Mouse (Mus musculus) layer of hippocampus, postnatal 36 days (tissue): ENCODE results near the gene Perp. TPM values are rescaled to one million over a fixed set of nuclear protein-coding genes. Genes with fewer than 3 reads are reported as not detected.
A peak's percentile ranks its signal among the peaks of the same experiment; 100 is the strongest.

Experiments
- DNase-seq, 2 experiments: peaks; one replicate each; pipeline ENCODE4 v3.0.0; 2022
- total RNA-seq, 2 experiments: library from RNA; stranded (reverse); gene quantifications; 2 replicates each; pipeline ENCODE4 v1.2.3; 2021

Gene Perp
- total RNA-seq, 2 experiments from 2014 or later: 2.1 to 4.5 TPM

DNA sequence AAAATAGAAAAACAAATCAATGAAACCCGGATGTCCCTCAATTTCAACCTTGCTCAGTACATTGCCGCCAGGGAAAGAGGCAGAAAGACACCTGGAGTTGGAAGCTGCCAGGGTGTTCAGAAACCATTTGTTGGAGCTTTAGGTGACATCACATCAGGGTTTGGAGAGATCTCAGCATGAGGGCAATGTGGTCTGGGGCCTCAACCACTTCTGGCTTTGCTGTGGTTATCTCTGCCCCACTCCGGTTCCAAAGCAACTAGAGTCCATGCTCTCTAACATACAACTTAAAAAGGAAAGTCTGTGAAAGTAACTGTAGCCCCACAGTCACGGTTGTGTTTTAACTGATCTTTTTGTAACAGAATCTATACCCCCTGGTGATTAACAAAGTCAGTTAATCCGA is 19.9 kb downstream of the Perp start:
- no peak for DNase-seq

DNA sequence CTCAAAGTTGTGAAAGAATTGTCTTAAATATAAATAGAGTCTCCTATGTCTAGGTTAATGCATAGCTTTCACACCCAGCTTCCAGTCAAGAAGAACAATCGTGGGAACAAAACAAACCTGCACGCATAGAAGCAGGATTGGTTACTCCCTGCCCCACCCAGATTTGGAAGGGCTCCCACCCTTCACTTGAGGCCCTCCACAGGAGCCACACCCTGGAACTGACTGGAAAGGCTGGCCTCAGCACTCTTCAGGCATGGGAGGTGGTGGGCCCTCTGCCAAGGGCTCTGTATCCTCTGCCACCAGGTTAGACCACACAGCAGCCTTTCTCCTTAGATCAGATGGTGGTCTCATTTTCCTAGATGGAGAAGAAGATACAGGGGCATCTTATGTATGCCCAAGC is 26.2 kb downstream of the Perp start:
- no peak for DNase-seq

DNA sequence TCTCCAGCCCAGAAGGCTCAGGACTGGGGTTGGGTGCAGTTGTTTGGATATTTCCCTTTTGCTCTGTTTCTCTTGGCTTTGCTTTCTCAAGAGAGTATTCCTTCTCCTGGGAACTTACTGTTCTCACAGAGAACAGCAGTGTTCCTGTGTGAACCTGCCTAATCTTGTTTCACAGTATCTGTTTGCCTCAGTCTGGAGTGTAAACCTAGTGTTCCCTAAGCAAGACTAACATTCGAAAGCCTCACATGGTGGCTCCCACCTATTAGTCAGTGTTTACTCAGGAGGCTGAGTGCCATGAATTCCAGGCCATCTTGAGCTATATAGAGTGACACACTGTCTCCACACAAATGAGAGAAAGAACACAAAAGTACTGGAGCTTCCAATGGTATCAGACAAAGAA is 31.4 kb downstream of the Perp start:
- DNase-seq: no peak

DNA sequence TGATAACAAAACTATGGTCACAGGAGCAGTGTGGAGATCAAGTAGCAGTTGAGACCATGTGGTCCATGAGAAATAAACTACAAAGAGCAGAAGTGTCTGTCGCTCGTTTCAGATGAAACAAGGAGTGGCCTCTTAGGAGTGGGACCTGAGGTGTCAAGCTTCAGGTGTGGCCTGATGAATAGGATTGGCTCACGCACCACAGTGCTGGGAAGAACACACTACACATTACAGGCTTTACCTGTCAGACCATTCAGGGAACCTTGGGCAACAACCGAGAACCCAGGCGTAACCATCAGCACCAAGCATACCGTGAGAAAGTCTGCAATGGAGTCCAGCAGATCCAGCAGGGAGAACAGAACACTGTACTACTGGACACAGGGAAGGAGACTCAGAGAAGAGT is 33.3 kb downstream of the Perp start:
- DNase-seq: no peak

DNA sequence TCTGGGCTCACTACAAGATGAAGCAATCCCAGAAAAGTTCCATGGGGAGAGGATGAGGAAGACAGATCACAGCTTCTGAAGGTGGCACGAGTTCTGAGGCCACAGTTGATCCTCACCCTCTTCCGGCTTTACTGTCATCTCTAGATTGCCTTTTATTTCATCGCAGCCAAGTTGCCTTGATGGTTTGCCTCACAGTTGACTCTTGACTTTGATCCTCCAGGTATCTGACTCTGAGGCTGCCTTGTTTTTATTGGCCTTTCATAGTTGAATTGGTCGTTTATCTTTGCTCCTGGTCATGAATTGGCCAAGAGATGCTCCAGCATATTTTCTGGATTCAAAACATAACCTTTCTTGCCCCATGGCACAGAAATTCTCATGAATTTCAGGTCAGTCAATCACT is 34.3 kb downstream of the Perp start:
- no peak for DNase-seq

DNA sequence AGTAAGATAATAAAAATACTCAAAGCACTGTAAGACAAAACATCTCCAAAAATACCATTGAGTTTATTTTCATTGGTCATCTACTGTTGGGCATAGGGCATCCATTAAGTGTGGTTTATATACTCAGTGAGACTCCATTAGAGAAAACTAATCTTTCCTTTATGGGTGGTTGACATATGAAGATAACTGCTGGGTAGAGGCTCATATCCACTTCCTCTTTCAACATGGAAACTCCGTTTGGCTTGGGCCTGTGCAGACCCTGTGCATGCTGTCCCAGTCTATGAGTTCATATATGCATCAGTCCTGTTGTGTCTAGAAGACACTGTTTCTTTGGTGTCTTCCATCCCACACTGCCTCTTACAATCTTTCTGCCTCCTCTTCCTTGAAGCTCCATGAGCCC is 34.9 kb downstream of the Perp start:
- DNase-seq: no peak

DNA sequence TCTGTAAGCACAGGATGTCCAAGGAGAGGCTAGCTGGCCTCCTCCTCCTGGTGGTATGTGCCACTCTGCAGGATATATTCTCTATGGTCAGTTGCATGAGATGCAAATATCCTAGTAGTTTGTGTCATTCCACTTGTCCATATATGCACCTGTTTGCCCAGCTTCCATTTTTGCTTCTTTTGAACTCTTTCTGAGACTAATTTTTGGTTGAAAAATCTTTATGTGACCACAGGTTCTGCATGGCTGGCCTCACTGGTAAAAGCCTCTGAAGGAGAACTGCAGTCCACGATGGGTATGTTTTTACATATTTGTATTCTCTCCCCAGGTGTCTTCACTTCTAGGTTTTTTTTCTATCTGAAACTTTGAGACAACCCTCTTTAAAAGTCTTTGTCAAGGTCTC is 37.4 kb downstream of the Perp start:
- no peak for DNase-seq

DNA sequence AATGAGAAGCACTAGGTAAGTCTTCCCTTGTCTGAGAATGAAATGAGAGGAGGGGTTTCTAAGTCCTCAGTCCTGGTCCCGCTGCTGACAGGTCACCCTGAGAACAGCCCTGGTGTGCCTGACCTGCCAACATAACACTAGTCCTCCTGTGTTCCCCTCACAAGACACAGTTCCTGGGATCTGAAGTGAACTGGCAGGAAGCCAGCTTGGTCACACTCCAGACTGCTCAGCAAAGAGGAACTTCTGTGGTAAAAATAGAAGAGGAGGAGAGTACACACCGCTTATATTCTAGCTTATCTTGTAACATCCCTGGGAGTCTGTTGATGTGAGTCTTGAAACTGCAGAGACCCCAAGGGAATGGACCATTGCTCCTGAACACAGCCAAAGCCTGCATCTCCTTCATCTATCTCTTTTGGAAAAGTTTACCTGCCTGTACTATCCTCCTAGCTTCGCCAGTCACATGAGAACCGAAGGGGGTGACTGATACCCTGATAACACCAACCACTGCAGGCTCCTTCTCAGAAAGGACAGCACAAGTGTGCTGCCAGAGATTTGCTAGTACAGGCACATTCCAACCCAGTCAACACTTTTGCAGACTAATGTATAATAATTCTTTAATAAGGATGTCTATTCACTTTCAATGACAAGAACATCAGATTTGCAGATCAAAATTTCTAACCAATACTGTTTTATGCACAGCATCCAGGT is 42.3 kb downstream of the Perp start:
- DNase-seq: peak; percentile 18 to 24

DNA sequence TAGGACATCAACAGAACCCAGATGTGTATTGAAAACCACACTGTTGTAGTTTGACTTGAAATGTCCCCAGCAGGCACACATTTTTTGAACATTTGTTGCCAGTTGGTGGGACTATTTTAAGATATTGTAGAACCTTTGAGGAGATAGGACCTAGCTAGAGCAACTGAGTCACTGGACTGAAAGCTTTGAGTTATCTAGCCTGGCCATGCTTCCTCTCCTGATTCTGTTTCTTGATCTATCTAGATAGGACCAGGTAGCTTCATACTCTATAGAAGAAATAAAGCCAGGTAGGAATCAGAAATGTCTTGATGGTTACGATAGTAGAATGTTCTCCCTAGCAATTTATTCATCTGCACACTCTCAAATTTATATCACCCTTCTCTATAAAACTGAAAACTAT is 43.9 kb downstream of the Perp start:
- DNase-seq: no peak

DNA sequence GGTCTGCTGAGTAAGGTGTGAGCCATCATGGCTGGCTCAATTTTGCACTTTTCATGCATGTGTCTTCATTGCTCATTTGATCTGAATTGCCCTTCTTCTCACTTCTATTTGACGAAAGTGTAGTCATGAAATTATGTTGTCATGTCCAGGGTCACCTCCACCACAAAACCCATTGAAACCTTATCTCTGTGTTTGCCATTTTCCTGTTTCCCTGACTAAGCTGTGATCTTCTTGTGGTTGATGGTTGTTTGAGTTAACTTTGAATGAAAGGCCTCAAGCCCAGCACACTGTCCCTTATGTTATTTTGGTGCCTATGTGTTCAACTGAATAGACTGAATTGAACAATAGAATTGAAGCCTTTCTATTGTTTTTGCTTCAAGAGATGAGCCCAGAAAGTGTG is 44.4 kb downstream of the Perp start:
- DNase-seq: no peak

DNA sequence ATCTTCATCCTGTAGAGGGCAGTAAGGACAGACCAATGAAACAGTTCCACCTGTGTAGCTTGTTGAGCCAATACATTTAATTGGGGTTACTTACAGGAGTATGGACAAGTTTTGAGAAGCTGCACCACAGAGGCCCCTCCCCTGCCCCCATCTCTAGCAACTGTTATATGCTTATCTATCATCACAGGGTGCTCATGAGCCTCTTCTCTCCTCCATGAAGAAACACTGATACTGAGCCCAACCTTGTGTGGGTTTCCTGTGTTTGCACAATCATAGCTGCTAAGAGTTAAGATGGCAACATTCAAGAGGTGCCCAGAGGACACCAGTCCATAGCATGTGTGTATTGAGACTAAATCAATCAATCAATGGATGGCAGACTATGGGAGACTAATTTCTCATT is 46.3 kb downstream of the Perp start:
- no peak for DNase-seq

DNA sequence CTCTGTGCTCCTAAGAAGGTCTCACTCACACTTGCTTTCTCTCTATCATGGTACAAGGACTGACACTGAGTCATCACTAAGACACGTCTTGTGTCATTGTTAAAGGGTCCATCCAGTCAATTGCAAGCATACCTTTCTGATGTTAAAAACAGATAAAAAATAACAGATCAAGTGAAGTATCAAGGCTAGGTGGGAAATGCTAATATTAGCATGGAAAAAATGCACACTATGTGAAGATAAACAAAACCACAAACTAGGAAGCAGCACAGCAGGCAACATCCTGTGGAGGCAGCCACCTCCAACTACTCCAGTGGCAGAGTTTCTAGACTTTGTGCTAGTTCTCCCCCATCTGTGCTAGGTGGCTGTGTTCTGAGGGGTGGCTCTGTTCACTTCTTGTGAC is 47.3 kb downstream of the Perp start:
- DNase-seq: no peak

DNA sequence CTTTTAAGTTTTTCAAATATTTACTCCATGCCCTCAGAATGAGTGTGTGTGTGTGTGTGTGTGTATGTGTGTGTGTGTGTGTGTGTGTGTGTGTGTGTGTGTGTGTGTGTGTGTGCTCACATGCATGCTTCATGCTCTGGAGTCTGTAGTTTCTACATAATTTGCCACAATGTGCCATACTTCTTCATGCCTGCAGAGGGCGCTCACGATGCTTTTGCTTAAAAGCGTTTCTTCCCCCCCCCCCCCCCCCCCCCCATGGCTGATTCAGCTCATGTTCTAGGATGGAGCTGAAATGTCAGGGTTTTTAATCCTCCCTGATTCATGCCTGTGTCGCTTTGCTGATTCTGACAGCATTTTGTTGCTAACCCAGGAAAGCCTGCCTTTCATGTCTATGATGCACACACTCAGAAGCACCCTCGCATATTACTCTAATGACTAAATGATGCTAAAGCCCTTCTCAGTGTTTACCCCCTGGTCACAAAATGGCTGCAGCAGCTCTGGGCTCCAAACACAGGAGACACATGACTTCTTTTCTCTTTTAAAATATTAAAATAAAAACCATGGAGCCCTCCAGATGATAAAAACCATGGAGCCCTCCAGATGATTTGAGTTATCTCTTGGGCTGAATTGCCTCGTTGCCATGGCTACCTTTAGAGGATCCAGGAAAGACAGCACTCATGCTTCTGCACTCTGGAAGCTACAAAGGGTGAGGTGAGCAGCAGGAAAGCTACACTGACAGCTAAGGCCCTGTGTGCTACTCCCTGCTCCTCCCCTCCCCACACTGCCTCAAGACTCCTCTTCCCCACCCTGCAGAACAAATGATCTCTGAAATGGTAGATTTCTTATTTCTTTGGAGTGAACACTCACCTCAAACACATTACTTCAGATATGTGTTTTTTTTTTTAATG is 49.7 kb downstream of the Perp start:
- peak in 1 of 2 experiments; percentile 10 for DNase-seq

DNA sequence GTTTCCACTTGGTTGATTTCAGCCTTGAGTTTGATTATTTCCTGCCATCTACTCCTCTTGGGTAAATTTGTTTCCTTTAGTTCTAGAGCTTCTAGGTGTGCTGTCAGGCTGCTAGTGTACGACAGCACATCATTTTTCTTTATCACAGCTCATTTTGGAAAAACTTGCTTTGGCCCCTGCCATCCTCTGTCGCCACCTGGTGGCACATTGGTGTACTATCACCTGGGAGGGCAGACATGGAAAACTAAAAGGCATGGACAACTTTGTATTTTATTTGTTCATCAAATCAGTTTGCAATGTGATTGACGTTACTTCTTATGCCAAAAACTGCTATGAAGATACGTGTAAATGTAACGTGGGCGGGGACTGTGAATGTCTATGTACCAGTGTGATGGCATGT is 59.3 kb downstream of the Perp start:
- DNase-seq: peak; percentile 31 to 35

Other genes starting within 250 kb of the Perp start
- 10 to 100 TPM; 82.8 to 83.0 TPM for gene Arfgef3, start 101.1 kb upstream of the Perp start, total RNA-seq
- gene Gm4922, start 58.2 kb upstream of the Perp start, total RNA-seq: not detected
- gene Tnfaip3, start 170.6 kb downstream of the Perp start, total RNA-seq: 1 to 10 TPM; 4.6 to 4.8 TPM